Mouse (Mus musculus): ENCODE data around the gene Acap3.

GRCm38 (mm10) chr4:155893212-155893690 is 1.6 kb downstream of the Acap3 start:
- TF ChIP-seq POLR2A (IDR thresholded peaks at IDR 0.05; ENCODE audit: control insufficient read depth, extremely low read depth, insufficient read depth, low read length, poor library complexity) (no peak), CTCF (IDR thresholded peaks at IDR 0.05; ENCODE audit: borderline replicate concordance, control insufficient read depth, extremely low read depth, insufficient read depth, low read length, poor library complexity) (no peak)
